Mouse (Mus musculus) ovary, postnatal 36 days (tissue): ENCODE measurements around the gene Bcar1.

Experiments
- DNase-seq: peaks from one replicate; pipeline ENCODE4 v3.0.0; 2022; ENCODE audit warnings: low spot score, mixed read lengths

Gene Bcar1

GRCm38 (mm10) chr8:111769296-111769695, 25.7 kb upstream of the Bcar1 start:
- no peak for DNase-seq

- DNase-seq: no peak
Observed at GRCm38 (mm10) chr8:111768651-111769050, 25.0 kb upstream of the Bcar1 start.

GRCm38 (mm10) chr8:111765616-111766015, 22.0 kb upstream of the Bcar1 start:
- no peak for DNase-seq

- DNase-seq: no peak
Observed at GRCm38 (mm10) chr8:111765096-111765495, 21.5 kb upstream of the Bcar1 start.

- DNase-seq: no peak
Observed at GRCm38 (mm10) chr8:111760708-111761107, 17.1 kb upstream of the Bcar1 start.

GRCm38 (mm10) chr8:111758817-111759216, 15.2 kb upstream of the Bcar1 start:
- DNase-seq: no peak

GRCm38 (mm10) chr8:111757599-111757998, 14.0 kb upstream of the Bcar1 start:
- no peak for DNase-seq

GRCm38 (mm10) chr8:111754736-111755135, 11.1 kb upstream of the Bcar1 start:
- no peak for DNase-seq

GRCm38 (mm10) chr8:111754088-111754487, 10.5 kb upstream of the Bcar1 start:
- no peak for DNase-seq

GRCm38 (mm10) chr8:111748766-111749165, 5.2 kb upstream of the Bcar1 start:
- no peak for DNase-seq

- DNase-seq: no peak
Observed at GRCm38 (mm10) chr8:111747866-111748649, 4.4 kb upstream of the Bcar1 start.

- DNase-seq: no peak
Observed at GRCm38 (mm10) chr8:111746582-111747465, 3.2 kb upstream of the Bcar1 start.

GRCm38 (mm10) chr8:111745591-111746418, 2.2 kb upstream of the Bcar1 start:
- peak; percentile 75 for DNase-seq

GRCm38 (mm10) chr8:111745086-111745485, 1.5 kb upstream of the Bcar1 start:
- no peak for DNase-seq

GRCm38 (mm10) chr8:111743101-111743791, 363 bp downstream of the Bcar1 start:
- DNase-seq: no peak

GRCm38 (mm10) chr8:111742261-111743037, 1.2 kb downstream of the Bcar1 start:
- no peak for DNase-seq

GRCm38 (mm10) chr8:111741556-111741955, 2.1 kb downstream of the Bcar1 start:
- no peak for DNase-seq

GRCm38 (mm10) chr8:111740994-111741393, 2.6 kb downstream of the Bcar1 start:
- DNase-seq: no peak

GRCm38 (mm10) chr8:111740301-111740711, 3.3 kb downstream of the Bcar1 start:
- no peak for DNase-seq

- DNase-seq: no peak
Observed at GRCm38 (mm10) chr8:111739604-111740003, 4.0 kb downstream of the Bcar1 start.

GRCm38 (mm10) chr8:111738867-111739266, 4.7 kb downstream of the Bcar1 start:
- no peak for DNase-seq
